Mouse (Mus musculus) lung, embryonic 16.5 days (tissue): Measurements from ENCODE around the gene Fasn. TPM values are rescaled to one million over a fixed set of nuclear protein-coding genes. Genes with fewer than 3 reads are reported as not detected.
"Not testable (repeated sequence)": the region's sequence is repeated elsewhere in the genome, so short reads cannot be mapped to it uniquely, and the experiment has no call there.

ENCODE experiments used
- ATAC-seq: fragments of 200-750 bp; cut with Nextera tagmentation; 2 replicates; pipeline ENCODE4 v1.8.0; 2017; ENCODE audit warnings: low read depth, mild to moderate bottlenecking, moderate library complexity
- H3K27ac ChIP-seq: fragments of 300-500 bp; sonication (generic); 2 replicates; pipeline ENCODE4 v1.5.1; 2014; ENCODE audit warnings: mild to moderate bottlenecking, control low read depth, low read length
- H3K27me3 ChIP-seq: fragments of 300-500 bp; sonication (generic); 2 replicates; pipeline ENCODE4 v1.6.1; 2014; ENCODE audit warnings: low read depth, low read length, mixed read lengths; ENCODE audit not compliant: control insufficient read depth, insufficient read depth
- H3K36me3 ChIP-seq: fragments of 300-500 bp; sonication (generic); 2 replicates; pipeline ENCODE4 v1.6.1; 2014; ENCODE audit warnings: low read length; ENCODE audit not compliant: control insufficient read depth, insufficient read depth
- H3K4me1 ChIP-seq: fragments of 300-500 bp; sonication (generic); replicated peaks from 2 replicates; pipeline ENCODE4 v1.6.1; 2014; ENCODE audit warnings: low read length, mixed read lengths; ENCODE audit not compliant: control insufficient read depth, insufficient read depth
- H3K4me2 ChIP-seq: fragments of 300-500 bp; sonication (generic); 2 replicates; pipeline ENCODE4 v1.6.1; 2014; ENCODE audit warnings: low read depth, low read length, control low read depth
- H3K4me3 ChIP-seq: fragments of 300-500 bp; sonication (generic); 2 replicates; pipeline ENCODE4 v1.5.1; 2014; ENCODE audit warnings: mild to moderate bottlenecking, low read length, control low read depth
- H3K9ac ChIP-seq: fragments of 300-500 bp; sonication (generic); 2 replicates; pipeline ENCODE4 v1.6.1; 2014; ENCODE audit warnings: low read length, control low read depth
- H3K9me3 ChIP-seq: fragments of 300-500 bp; sonication (generic); 2 replicates; pipeline ENCODE4 v1.6.1; 2016; ENCODE audit warnings: low read length; ENCODE audit not compliant: control insufficient read depth
- WGBS: fragments of 180-500 bp; shearing (Covaris S2); extraction: QIAGEN DNeasy Blood & Tissue Kit; methylation state at CpG from one replicate; pipeline ENCODE4 v1.1.7; 2014; 5-methylcytosine and 5-hydroxymethylcytosine counted together
- polyA plus RNA-seq: library from polyadenylated mRNA; unstranded; fragments of >200 nt; fragmentation: Nextera tagmentation; extraction: Ambion mirVana; gene quantifications from 2 replicates; pipeline ENCODE4 v1.2.1, GENCODE M21; 2015

Gene Fasn
- polyA plus RNA-seq, 1 experiment from 2014 or later, result 50.6 TPM

DNA sequence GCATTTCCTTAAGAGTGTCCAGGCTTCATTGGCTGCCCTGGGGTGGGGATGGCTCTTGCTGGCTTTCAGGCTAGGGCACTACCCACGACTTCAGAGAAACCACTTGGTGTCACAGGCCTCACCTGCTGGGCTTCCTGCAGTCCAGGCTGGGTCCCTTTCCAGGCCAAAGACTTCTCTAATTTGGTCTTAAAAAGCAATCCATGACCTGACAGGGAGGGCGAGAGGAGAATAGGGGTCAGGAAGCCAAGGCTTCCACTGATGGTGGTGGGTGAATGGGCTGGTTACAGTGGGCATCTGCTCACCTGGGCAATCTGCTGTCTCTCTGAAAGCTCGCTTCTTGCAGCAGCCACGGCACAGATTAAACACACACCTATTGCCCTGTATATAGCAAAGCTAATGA lies 35.0 kb downstream of the Fasn start:
- H3K9me3 ChIP-seq, result no peaks in the 10 kb centered on the region
- no peak for ATAC-seq
- no peak overlapping the region for H3K9ac ChIP-seq
- H3K4me2 ChIP-seq, result no peak overlapping the region
- peaks cover 63% of the 10 kb centered on the region for H3K36me3 ChIP-seq
- no peaks in the 10 kb centered on the region for H3K27me3 ChIP-seq
- no peak overlapping the region for H3K27ac ChIP-seq
- peaks cover 7% of the 10 kb centered on the region for H3K4me1 ChIP-seq
- H3K4me3 ChIP-seq, result no peak overlapping the region
- WGBS, result 85% methylated on average over 4 of the region's 4 CpGs

DNA sequence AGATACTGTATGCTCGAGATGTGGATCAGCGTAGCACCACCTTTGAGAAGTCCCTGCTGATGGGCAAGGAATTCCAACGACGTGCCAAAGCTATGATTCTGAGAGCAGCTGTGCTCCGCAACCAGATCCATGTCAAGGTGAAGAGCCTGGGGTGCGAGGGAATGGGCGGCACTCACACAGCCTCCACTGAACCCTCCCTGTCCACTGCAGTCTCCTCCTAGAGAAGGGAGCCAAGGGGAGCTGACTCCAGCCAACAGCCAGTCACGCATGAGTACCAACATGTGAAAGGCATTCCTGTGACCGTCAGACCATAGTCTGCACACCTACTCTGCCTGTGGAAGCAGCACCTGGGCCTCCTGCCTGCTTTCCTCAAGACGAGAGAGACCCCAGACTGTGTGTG lies 35.9 kb downstream of the Fasn start:
- not testable (repeated sequence) for H3K27me3 ChIP-seq, H3K4me1 ChIP-seq, H3K27ac ChIP-seq, H3K4me3 ChIP-seq, H3K9me3 ChIP-seq, H3K9ac ChIP-seq, ATAC-seq, H3K4me2 ChIP-seq
- H3K36me3 ChIP-seq, result peaks cover 57% of the 10 kb centered on the region
- WGBS, result 88% methylated on average over 9 of the region's 10 CpGs

- no peak for ATAC-seq
- Histone ChIP-seq H3K4me3 (peak overlapping the region; percentile 91), H3K9ac (peak overlapping the region; percentile 97), H3K9me3 (no peaks in the 10 kb centered on the region), H3K36me3 (peaks cover 31% of the 10 kb centered on the region), H3K4me1 (peaks cover 17% of the 10 kb centered on the region), H3K4me2 (peak overlapping the region; percentile 96), H3K27ac (no peak overlapping the region), H3K27me3 (no peaks in the 10 kb centered on the region)
- WGBS, result 30% methylated on average over 9 of the region's 9 CpGs
These were observed 39.2 kb downstream of the Fasn start for GRCm38 (mm10) chr11:120785145-120785544.

- 1% methylated on average over 64 of the region's 107 CpGs for WGBS
- H3K9me3 ChIP-seq, result no peaks in the 10 kb centered on the region
- ATAC-seq, result peak; percentile 92
- H3K4me3 ChIP-seq, result peak within 1 kb of the TSS; percentile 91
- peak within 1 kb of the TSS; percentile 96 for H3K4me2 ChIP-seq
- H3K9ac ChIP-seq, result peak within 1 kb of the TSS; percentile 97
- no peaks in the 10 kb centered on the region for H3K27me3 ChIP-seq
- H3K36me3 ChIP-seq, result peaks cover 22% of the 10 kb centered on the region
- peaks cover 17% of the 10 kb centered on the region for H3K4me1 ChIP-seq
- peak within 1 kb of the TSS; percentile 77 for H3K27ac ChIP-seq
These were observed 40.1 kb downstream of the Fasn start, which contains the start of the genes Rfng and Gps1 for GRCm38 (mm10) chr11:120784064-120784791. TSS of gene Rfng (minus strand) at chr11:120784207. TSS of gene Gps1 (plus strand) at chr11:120784272.

GRCm38 (mm10) chr11:120783426-120784063 lies 40.8 kb downstream of the Fasn start:
- H3K9me3 ChIP-seq, result no peaks in the 10 kb centered on the region
- H3K36me3 ChIP-seq, result peaks cover 18% of the 10 kb centered on the region
- peak overlapping the region; percentile 96 for H3K4me2 ChIP-seq
- peak overlapping the region; percentile 77 for H3K27ac ChIP-seq
- peaks cover 17% of the 10 kb centered on the region for H3K4me1 ChIP-seq
- WGBS, result 1% methylated on average over 42 of the region's 42 CpGs
- peak overlapping the region; percentile 97 for H3K9ac ChIP-seq
- ATAC-seq, result peak; percentile 10
- H3K27me3 ChIP-seq, result no peaks in the 10 kb centered on the region
- peak overlapping the region; percentile 91 for H3K4me3 ChIP-seq

DNA sequence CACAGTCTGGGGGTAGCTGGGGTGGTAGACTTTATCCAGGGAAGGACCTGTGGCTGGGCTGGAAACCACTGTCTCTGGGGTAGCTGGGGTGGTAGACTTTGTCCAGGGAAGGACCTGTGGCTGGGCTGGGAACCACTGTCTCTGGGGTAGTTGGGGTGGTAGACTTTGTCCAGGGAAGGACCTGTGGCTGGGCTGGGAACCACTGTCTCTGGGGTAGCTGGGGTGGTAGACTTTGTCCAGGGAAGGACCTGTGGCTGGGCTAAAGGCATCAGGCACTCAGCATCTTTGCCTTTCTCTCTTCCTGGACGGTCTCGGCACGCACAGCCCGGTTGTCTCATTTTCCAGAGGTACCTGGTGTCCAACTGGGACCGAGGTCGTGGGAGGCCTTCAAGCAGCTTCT lies 43.0 kb downstream of the Fasn start:
- WGBS, result 89% methylated on average over 6 of the region's 6 CpGs
- not testable (repeated sequence) for H3K9me3 ChIP-seq, H3K9ac ChIP-seq, ATAC-seq, H3K27ac ChIP-seq, H3K36me3 ChIP-seq, H3K4me3 ChIP-seq, H3K4me2 ChIP-seq, H3K27me3 ChIP-seq
- peaks cover 17% of the 10 kb centered on the region for H3K4me1 ChIP-seq

DNA sequence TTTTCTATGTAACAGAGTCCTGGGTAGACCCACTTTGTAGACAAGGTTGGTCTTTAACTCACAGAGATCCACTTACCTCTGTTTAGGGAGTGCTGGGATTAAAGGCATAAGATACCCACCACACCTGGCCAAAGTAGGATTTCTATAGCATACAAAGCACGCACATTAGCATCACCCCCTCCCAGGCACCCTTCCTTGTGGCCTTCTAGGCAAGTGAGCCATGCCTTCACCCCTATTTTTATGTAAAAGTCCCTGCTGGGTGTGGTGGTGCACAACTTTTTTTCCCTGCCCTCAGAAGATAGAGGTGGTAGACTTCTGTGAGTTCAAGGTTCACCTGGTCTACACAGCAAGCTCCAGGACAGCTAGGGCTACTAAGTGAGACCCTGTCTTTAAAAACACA lies 44.5 kb downstream of the Fasn start:
- Histone ChIP-seq H3K9ac (no peak overlapping the region), H3K4me3 (no peak overlapping the region), H3K27ac (no peak overlapping the region), H3K9me3 (no peaks in the 10 kb centered on the region), H3K4me2 (no peak overlapping the region), H3K27me3 (no peaks in the 10 kb centered on the region), H3K36me3 (no peaks in the 10 kb centered on the region; the same call in 1 of the 2 replicates), H3K4me1 (peaks cover 11% of the 10 kb centered on the region)
- 89% methylated on average over 1 of the region's 1 CpGs for WGBS
- no peak for ATAC-seq

GRCm38 (mm10) chr11:120777123-120777522 lies 47.2 kb downstream of the Fasn start:
- H3K27ac ChIP-seq, result no peak overlapping the region
- H3K36me3 ChIP-seq, result no peaks in the 10 kb centered on the region; the same call in 1 of the 2 replicates
- H3K4me3 ChIP-seq, result no peak overlapping the region
- H3K9me3 ChIP-seq, result no peaks in the 10 kb centered on the region
- ATAC-seq, result no peak
- H3K27me3 ChIP-seq, result no peaks in the 10 kb centered on the region
- no peak overlapping the region for H3K4me2 ChIP-seq
- no peak overlapping the region for H3K9ac ChIP-seq
- 33% methylated on average over 6 of the region's 6 CpGs for WGBS
- H3K4me1 ChIP-seq, result no peaks in the 10 kb centered on the region; the same call in 1 of the 2 replicates

DNA sequence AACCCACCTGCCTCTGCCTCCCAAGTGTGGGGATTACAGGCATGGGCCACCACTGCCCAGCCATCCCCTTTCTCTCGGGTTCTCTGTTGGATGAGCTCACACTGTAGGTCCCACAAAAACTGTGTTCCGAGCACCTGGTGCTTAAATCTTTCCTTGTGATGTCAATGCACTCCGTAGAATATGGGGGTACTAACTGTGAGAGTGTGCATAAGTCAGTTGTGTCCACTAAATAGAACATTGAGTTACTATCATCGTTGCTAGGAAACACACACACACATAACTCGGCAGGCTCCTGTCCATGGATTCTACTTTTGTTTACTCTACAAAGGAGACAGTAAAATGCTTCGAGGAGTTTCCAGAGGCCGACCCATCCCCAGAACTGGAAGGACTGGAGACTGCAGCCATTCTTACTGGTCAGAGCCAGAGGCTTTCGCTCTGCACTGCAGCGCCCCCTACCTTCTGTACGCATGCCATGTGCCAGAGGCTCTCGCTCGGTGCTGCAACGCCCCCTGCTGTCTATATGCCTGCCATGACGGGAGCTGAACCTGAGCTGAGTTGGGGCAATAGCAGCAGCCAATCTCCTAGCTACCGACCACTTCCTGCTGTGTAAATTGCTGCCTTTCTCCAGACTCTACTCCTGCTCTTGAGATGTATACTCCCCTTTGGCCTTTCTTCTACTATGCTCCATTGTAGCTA lies 48.4 kb downstream of the Fasn start:
- no peak overlapping the region for H3K4me3 ChIP-seq
- H3K36me3 ChIP-seq, result no peaks in the 10 kb centered on the region
- H3K9me3 ChIP-seq, result no peaks in the 10 kb centered on the region
- no peak overlapping the region for H3K4me2 ChIP-seq
- WGBS, result 21% methylated on average over 15 of the region's 15 CpGs
- no peak overlapping the region for H3K9ac ChIP-seq
- no peak overlapping the region for H3K27ac ChIP-seq
- H3K27me3 ChIP-seq, result no peaks in the 10 kb centered on the region
- ATAC-seq, result peak; percentile 94
- H3K4me1 ChIP-seq, result no peaks in the 10 kb centered on the region; the same call in 1 of the 2 replicates
